Mouse (Mus musculus) cerebellum, adult 2 months (tissue): ENCODE measurements around the gene Cd164.

Experiments
- CTCF ChIP-seq: fragments of 200-500 bp; IDR thresholded peaks from 2 replicates; pipeline ENCODE4 v1.5.1; 2011; ENCODE audit warnings: low read depth, mild to moderate bottlenecking, control low read depth, low read length, moderate library complexity, borderline replicate concordance; ENCODE audit not compliant: insufficient read depth
- POLR2A ChIP-seq: fragments of 200-500 bp; IDR thresholded peaks from 2 replicates; pipeline ENCODE4 v1.6.1; 2011; ENCODE audit warnings: low read length, control low read depth, borderline replicate concordance; ENCODE audit not compliant: insufficient read depth

GRCm38 (mm10) chr10:41550711-41551110 is 31.5 kb downstream of the Cd164 start:
- TF ChIP-seq CTCF (no peak), POLR2A (no peak)
